Mouse (Mus musculus) adrenal gland, postnatal 4 days (tissue): ENCODE data around the gene Rad51b. TPM values are rescaled to one million over a fixed set of nuclear protein-coding genes. Genes with fewer than 3 reads are reported as not detected.

ENCODE experiments used
- DNase-seq, 2 experiments: peaks; one replicate each; pipeline ENCODE4 v3.0.0; 2021 to 2022; ENCODE audit warnings: low spot score in 2 of 2, mixed read lengths in 2 of 2
- total RNA-seq, 2 experiments: library from RNA; stranded (reverse); gene quantifications; 2 replicates each; pipeline ENCODE4 v1.2.3; 2021

Gene Rad51b
- total RNA-seq, 2 experiments from 2014 or later: 3.1 TPM

DNA sequence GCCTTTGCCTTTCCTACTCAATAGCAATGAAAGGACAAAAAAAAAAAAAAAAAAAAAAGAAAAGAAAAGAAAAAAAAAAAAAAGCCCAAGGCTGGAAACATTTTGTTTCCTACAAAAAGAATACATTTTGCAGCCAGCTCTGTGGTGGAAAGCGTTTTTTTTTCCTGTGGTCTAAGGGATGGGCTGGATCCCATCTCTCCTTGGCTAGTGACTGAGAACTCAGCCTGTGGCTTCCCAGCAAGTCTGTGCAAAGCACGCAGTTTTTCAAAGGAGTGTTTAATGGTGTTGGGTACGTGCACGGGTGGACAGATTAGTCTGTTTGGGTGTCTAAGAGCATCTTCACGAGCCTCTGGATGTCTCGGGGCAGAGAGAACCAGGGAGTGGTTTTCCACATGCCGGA is 487.1 kb downstream of the Rad51b start:
- DNase-seq: no peak

DNA sequence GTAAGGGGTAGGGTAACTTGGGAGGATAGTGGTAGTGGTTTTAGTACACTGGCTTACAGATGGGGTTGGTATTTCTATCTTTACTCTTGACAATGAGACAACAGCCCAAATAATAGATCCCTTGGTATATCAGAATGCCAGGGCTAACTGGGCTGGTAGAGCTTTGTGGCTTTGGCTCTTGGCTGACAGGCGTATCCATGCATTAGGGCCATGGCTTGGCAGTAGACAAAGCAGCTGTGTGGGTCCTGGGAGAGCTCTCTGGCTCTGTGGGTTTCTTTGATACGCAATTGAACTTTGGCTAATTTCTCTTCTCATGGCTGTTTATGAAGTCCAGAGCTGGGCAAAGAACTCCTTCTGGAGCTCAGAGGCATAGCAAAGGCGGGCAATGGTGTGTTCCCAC is 488.6 kb downstream of the Rad51b start:
- DNase-seq: no peak

DNA sequence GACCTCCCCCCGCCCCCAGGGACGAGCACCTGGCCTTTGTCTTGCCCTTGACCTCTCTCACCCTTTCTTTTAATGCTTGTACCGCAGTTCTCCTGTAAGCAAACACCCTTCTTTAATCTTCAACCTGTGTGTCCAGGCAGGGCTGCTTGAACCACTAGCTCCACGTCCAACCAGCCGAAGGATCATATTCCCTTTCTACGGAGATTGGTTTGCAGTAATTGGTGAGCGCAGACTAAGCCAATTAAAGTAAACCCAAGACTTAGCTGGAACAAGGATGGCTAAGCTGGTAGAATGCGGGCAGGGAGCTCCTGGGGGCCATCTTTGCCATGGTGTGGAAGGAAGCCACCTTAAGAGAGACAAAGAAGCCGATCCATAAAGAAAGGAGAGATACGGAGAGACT is 490.5 kb downstream of the Rad51b start:
- DNase-seq: no peak

DNA sequence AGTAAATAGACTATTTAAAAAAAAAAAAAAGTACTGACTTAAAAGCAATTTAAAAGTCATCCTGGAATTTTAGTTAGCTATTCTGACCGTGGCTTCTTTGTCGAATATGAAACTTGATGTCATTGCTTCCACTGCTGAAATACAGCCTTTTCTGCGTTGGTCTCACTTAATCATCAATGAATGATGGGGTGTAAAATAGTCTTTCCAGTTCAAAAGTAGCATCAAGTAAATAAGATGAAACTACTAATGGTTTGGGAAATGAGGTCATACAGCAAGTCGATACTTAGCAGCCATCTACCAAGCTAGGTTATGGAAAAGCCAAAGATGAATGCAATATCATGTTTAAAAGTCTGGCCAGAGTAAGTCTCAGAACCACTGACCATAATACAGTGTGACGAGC is 491.3 kb downstream of the Rad51b start:
- no peak for DNase-seq

DNA sequence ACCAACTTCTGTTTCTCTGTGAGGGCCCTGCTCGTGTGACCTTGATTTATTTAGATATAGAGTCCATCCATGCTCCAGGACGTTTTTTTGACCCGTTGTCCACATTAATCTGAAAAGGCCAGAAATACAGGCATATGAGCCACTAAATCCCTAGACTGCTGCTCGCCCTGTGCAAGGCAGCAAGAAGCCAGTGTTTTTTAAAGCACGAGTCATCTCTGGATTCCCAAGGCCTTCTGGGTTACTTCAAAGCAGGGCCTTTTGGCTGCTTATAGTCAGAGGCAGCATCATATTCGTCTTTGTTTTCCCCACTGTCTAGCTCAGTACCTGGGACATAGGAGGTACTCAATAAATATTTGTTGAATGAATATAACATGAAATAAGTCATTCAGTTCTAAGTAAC is 492.4 kb downstream of the Rad51b start:
- DNase-seq: no peak

DNA sequence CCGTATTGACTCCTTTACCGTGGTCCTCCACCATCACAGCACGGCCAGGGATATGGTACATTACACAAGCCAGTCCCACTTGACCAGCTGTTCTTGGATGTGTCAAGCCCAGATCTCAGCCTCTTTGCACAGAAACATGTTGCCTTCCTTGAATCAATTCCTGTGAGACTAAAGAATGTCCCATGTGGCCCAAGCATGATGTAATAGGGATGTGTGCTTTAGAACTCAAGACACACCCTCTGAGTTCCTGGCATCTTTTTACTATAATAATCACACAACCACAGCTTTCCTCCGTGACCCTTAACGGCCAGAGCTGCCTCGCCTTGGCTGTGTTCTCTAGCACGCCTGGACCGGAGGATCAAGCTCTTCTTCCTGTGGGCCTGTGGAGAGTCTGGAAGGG is 496.3 kb downstream of the Rad51b start:
- no peak for DNase-seq

DNA sequence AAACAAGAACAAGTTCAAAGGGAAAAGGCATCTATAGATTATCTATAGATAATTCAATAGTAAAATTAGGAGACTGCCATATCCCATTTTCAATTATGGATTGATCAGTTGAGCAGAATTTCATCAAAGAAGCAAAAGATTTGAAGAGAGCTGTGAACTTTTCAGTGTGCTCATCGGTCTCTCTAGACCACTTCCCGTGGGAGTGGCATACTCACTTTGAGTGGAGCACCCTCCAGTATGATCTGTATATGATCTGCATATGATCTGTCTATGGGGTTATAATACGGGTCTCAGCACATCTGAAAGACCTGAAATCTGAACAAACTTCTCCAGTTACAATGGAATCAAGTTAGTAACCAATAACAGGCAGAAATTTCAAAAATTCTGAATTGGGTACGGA is 497.7 kb downstream of the Rad51b start:
- DNase-seq: no peak

DNA sequence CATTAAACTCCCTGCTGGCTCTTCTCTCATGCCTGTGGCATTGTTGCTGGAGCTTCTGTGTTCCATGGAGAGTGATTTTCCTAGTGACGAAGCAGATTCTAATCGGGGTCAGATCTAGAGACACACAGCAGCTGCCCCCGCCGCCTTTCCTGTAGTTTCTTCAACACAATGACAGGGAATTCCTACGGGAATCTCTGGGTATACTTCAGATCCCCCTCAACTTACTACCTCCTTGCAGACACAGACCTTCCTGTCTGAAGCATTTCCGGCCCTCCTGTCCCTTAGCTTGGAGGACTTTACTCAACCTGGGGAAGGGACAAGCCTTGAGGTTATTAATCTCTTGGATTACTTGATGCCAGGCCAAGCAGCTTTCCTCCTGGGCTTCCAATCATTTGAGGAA is 499.2 kb downstream of the Rad51b start:
- no peak for DNase-seq

DNA sequence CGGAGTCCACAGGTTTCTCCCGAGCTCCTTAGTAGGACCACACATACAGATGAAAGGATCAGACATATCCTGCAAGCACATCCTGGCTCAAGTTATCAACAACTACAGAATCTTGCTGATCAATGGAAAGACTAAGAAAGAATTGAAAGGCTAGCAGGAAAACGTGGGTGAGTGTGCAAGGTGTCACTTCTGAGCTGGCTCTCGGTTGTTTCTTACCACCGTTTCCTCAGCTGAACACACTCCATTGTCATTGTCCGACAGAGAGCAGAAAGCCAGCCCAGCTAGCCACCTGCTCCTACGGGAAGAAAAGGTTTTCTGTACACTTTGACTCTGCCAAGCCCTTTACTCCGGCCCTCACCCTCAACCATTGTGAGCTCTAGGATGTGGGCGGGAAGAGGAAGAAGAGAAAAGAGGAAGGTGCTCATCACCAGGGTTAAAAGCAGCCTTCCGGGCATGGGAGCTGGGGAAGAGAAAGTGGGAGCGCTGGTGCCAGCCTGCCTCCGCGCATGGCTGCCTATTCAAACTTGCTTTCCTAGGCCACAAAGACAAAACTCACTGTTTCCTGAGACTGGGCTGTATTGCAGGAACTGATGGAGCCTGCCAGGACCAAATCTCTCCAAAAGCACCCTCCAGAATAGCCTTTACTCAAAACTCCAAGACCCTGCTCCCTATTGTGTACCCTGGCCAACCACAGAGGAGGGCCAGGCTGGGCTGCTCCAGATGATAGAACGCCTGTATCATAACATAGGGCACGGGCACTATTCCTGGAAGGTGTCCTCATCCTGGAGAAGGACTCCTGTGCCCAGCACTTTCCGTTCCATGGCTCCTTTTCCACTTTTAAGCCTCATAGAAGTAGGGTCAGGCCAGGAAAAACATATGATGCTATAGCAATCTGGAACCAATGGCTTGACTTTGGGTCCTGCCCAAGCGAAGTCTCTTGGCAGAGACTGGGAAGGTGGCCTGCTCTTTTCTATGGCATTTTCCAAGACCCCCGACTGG is 500.0 kb downstream of the Rad51b start:
- DNase-seq: no peak

DNA sequence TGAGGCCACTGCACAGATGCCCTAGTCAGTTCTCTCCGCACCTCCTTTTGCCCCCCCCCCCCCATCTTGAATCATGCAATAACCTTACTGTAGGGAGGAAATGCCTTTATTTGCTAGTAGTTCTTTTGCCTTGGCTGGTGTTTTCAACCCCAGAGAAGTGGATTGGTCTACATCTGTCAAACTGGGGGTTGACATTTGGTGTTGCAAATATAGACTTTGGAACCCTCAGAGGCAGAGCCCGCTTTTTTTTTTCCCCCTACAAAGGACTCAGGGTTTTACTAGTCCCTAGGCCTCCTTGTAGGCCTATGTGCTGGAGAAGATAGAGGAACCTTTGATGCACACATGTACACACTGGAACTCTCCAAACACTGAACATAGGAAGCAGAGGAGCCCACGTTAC is 501.4 kb downstream of the Rad51b start:
- no peak for DNase-seq

DNA sequence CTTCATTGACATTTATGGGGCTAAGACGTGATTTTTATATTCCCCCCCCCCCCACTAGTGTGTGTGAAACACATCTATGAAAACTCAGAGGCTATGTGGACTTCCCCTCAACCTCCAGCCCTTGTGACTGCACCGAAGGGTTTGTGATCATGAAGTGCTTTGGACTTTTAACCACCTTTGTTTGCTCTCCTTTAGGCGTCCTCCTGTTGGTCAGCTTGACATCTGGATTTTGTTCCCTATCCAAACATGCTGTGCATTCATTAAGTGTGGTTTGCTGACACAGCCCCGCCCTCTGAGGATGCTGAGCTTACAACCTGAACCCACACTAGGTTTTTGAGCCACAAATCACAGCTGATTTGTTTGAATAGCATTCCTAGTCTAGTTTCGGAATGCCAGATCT is 502.3 kb downstream of the Rad51b start:
- DNase-seq: no peak

DNA sequence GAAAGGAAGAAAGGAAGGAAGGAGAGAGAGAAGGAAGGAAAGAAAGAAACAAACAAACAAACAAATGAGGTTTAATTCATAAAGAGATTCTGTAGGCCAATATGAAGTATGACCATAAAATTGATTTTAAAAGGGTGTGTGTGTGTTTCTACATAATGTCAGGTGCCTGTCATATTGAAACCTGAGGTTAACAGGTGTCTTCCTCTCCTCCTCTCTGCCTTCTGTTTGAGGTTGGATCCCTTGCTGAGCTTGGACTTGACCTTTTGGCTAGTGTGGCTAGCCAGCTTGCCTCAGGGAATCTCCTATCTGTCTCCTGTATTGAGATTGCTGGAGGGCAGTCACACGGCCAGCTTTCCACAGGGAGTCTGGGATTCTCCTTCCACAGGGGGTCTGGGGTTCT is 506.6 kb downstream of the Rad51b start:
- no peak for DNase-seq

DNA sequence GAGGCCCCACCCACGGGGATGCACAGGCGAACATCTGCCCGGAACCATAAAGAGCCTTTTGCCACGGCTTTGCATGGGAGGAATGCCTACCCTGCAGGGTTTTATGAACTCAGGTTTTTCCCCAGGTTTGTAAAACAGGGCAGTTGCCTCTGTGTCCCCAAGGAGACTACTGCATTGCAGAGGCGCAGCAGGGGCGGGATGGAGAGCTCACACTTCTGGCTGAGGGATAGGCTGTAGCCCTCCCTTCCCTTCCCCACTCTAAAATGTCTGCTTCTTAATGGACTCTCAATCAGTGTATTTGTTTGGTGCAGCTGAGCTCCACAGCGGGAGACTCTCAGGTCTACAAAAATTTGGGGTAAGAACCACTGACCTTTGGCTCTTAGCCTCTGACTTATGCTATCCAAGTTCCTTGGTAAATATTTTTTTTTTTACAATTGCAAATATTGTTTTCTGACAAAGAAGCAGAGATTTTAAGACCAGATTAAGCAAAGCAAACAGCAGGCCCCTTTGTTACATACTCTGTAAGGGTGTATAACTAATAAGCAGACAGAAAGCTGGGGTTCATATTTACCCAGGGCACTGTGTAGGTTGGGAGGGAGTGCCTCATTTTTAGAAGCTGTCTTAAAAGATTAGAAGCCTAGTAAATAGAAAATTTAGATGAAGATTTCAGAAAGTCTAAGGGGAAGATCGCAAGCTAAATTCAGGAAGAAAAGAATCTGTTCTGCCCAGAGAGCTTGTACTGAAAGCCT is 507.9 kb downstream of the Rad51b start:
- DNase-seq: no peak

DNA sequence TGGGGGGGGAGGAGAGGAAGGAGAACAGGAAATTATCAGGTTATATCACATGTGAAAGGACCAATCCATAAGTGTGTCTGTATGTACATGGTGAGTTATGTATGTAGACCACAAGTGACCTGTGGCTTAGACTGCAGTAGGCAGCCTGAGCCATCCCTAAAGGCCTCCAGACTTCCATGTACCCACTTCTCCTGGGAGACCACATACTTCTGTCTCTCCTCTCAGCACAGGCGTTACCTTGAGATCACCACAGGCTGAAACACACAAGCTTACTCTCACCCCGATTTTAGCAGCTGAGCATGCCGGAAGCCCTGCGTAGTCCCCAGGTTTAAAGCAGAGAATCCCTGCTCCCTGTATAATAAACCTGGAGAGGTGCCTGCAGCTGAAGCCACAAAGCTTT is 509.9 kb downstream of the Rad51b start:
- no peak for DNase-seq

DNA sequence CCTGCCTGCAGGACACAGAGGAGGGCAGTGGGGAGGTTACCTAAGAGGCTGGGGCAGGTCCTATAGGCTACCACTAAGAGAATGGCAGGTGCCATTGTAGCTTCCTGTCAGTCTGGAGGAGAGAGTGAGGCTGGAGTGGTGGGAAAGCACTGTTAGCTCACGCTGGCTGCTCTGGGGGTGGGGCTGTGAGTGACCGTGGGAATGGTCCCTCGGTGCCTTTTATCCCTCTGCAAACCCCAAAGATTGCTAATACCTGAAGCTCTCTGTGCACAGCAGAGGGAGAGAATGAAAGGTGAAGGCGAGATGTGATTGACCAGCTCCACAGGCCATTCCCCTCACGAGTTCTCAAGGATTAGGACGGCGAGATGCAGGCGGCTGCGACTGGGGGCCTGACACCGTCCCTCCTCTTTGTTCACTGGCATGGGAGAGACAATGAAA is 510.3 kb downstream of the Rad51b start:
- no peak for DNase-seq

DNA sequence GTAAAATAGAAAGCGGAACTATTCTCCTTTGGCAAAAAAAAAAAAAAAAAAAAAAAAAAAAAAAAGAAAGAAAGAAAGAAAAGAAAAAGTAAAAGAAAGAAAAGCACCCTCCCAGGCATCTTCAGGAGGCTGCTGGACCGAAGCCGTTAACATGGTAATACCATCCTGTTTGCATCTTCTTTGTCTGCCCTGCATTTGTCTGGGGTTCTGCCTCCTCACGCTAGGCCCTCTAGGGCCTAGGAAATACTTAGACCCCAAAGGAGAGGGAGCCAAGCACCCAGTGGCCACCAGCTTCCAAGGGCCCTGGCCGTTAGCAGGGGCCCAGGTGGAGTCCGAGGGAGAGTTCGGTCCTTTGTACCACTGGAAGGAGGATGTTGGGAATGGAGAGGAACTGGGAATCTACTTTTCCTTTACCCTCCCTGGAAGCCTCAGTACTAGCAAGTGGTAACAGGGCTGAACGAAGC is 510.9 kb downstream of the Rad51b start:
- no peak for DNase-seq

DNA sequence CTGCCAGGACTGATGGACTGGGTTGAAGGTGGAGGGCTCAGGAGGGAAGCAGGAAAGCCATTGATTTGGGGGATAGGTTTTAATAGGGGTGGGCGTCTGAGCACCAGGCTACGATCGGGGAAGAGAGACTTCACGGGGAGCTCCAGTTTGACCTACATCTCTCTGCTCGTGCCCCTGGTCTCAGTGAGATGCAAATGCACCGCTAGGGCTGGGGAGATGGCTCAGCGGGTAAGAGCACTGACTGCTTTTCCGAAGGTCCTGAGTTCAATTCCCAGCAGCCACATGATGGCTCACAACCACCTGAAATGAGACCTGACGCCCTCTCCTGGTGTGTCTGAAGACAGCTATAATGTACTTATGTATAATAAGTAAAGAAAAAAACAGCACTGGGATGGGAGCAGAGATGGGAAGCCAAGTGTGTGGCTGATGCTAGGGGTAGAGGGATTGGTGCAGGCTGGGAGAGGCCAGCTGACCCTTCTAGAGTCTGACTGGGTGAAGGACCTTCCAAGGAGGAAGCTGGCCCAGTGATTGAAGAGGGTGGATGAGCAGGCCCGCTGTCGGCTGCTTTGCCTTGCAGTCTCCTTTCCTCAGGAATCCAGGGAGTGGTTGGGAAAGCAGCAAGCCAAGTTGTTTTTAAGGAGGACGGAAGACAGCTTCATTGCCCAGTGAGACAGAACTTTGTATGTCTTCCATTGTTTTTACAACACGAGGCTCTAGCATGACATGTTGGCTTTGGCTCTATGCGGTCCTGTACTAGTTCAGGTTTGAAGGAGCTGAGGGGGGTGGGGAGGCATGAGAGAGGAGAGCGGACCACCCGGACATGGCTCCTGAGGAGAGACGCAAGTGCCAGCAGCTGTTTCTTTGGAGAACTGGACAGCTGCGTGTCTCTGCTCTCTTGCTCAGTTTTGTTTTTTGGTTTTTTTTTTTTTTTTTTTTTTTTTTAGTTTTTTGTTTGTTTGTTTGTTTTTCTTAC is 511.6 kb downstream of the Rad51b start:
- no peak for DNase-seq

DNA sequence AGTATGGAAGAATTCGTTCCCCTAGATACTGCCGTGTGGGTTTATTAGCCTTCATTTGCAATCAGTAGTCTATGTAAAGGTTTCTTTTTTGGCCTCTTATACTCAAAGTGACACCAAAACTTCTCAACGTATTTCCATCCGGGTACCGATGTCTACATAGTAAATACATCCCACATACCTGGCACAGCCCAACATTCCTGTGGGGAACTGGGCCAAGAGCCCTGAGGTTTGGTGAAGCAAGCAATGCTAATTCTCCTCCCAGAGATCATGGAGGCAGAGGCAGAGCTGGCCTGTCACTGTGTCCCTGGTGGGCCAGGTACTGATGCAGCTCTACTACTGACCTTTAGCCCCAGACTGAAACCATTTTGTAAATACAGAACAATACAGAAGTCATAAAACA is 512.4 kb downstream of the Rad51b start:
- no peak for DNase-seq

DNA sequence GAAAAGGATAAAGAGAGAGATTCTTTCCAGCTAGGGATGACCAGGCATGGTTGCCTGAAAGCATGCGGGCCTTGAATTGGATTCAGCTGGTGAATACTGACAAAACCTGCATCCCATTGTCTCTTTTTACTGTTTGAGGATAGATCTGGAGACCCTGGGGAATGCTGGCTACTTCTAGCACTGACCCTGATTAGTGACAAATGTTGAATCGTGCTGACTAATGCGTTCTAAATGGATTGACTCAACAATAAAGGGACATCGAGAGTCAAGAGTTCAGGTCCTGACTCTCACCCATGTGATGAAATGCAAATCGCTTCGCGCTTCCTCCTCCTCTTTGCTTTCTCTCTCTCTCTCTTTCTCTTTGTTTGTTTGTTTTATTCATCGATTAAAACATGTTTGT is 515.3 kb downstream of the Rad51b start:
- no peak for DNase-seq

DNA sequence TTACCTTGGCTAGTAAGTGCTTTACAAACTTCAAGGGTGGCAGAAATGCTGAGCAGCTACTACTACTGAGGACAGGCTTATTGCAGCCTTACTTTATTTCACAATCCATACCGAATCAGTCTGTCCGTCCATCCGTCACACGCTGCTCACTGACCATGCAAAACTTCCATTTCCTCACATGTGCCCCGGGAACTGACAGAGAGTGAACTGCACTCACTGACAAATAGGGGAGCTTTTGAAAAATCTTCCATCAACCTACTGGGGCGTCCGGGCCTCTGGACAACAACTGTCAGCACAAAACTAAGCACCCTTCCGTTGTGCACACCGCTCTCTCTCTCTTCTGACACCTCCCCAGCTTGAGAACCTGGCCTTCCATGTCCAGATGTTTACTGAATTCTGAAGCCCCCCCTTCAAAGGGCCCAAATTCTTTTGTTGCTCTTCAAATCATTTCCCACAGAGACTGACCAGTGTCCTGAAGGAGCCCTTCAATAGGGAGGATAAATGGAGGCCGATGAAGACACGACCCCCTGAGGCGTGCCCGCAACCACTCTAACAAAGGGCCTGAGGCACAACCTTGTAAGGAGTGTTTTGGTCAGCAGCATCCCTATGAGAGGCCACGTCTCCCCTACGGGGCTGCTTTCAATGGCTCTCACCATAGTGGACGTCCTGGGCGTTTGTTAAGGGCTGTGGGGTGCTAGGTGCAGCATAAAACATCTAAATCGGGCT is 515.9 kb downstream of the Rad51b start:
- no peak for DNase-seq
